Mouse (Mus musculus): ENCODE results near the gene Acap2. TPM values are rescaled to one million over a fixed set of nuclear protein-coding genes. Genes with fewer than 3 reads are reported as not detected.

Acap2 gene
- polyA plus RNA-seq, 2 experiments = 24.8 to 24.9 TPM

DNA sequence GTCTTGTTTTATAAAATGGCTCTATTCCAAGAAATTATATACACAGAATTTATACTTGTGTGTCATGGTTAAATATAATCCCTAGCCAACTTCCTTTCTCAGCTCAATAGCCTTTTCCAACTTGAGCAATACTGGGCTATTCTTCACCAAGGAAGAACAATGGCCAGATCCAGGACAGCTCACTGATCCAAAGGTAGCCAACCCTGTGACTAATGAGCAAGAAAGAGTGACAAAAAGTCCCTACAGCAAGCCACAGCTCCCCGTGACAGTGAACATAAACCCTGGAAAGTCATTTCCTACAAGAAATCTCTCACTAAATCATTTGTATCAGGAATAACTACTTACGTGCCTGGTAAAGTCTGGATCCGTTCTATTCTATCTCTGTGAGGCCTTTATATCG lies 35.6 kb downstream of the Acap2 start:
- ATAC-seq (ENCODE audit: low FRiP score, low read depth) = no peak
- Histone ChIP-seq H3K27ac (replicated peaks; ENCODE audit: low read depth, low read length) (no peak overlapping the region), H3K36me3 (ENCODE audit: control insufficient read depth, insufficient read depth, low read length) (no peaks in the 10 kb centered on the region)

DNA sequence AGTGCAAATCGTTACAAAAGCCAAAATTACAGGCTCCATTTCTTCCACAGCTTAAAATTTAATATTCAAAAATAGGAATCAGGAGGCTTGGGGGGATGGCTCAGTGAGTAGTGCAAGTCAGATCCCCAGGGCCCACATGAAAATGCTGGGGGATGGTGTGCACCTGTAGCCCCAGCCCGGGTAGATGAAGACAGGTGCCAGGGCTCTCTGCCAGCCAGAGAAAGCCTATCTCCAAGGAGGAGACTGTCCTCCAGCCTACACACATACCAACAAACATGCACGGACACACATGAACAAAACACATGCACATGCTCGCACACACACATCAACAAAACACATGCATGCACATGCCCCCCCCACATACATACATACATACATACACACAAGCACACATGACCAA lies 36.9 kb downstream of the Acap2 start:
- ATAC-seq (ENCODE audit: low FRiP score, low read depth) (no peak), DNase-seq (ENCODE audit: low spot score) (no peak)
- WGBS = 89% methylated on average over 4 of the region's 4 CpGs
- TF ChIP-seq POLR2A (IDR thresholded peaks at IDR 0.05; ENCODE audit: borderline replicate concordance, extremely low read depth, insufficient read depth, insufficient read length) = no peak
- Histone ChIP-seq H3K4me3 (replicated peaks; ENCODE audit: low read length) (no peak overlapping the region), H3K27me3 (ENCODE audit: control insufficient read depth, insufficient read depth, low read length) (no peaks in the 10 kb centered on the region), H3K4me1 (ENCODE audit: control insufficient read depth, insufficient read depth, low read length) (peaks cover 2% of the 10 kb centered on the region; the same call in 1 of the 2 replicates), H3K9ac (ENCODE audit: low read depth, low read length, severe bottlenecking) (no peak overlapping the region), H3K4me2 (replicated peaks; ENCODE audit: low read depth, low read length, severe bottlenecking) (no peak overlapping the region), H3K36me3 (ENCODE audit: control insufficient read depth, insufficient read depth, low read length) (no peaks in the 10 kb centered on the region), H3K27ac (replicated peaks; ENCODE audit: low read depth, low read length) (no peak overlapping the region), H3K9me3 (ENCODE audit: control insufficient read depth, low read length) (no peaks in the 10 kb centered on the region)

More for the DNA sequence above, 35.6 kb downstream of the Acap2 start:
- WGBS = 66% methylated on average over 4 of the region's 4 CpGs
- DNase-seq (ENCODE audit: low spot score) = no peak
- H3K9ac ChIP-seq (ENCODE audit: low read depth, low read length, severe bottlenecking) = no peak overlapping the region
- H3K4me3 ChIP-seq (replicated peaks; ENCODE audit: low read length) = no peak overlapping the region
- no peaks in the 10 kb centered on the region for H3K9me3 ChIP-seq (ENCODE audit: control insufficient read depth, low read length)
- H3K4me2 ChIP-seq (replicated peaks; ENCODE audit: low read depth, low read length, severe bottlenecking) = no peak overlapping the region
- H3K27me3 ChIP-seq (ENCODE audit: control insufficient read depth, insufficient read depth, low read length) = no peaks in the 10 kb centered on the region
- H3K4me1 ChIP-seq (ENCODE audit: control insufficient read depth, insufficient read depth, low read length) = peaks cover 2% of the 10 kb centered on the region; the same call in 1 of the 2 replicates
- TF ChIP-seq POLR2A (IDR thresholded peaks at IDR 0.05; ENCODE audit: borderline replicate concordance, extremely low read depth, insufficient read depth, insufficient read length) = no peak

DNA sequence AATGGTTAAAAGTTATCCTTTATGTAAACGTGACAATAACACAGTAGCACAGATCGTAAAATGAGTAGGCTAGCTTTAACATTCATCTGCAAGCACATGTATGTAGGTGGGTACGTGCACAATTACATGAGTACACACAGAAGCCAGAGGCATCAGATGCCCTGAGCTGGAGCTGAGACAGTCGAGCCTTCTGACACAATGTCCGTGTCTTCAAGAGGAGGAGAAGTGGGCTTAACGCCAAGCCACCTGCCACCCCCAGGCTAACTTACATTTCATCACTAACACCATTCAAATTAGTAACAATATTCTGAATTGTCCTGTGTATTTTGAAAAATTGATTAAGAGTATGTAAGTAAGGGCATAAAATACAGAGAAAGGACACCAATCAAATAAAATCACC lies 40.6 kb downstream of the Acap2 start:
- Histone ChIP-seq H3K9me3 (ENCODE audit: control insufficient read depth, low read length) (peaks cover 17% of the 10 kb centered on the region), H3K4me1 (ENCODE audit: control insufficient read depth, insufficient read depth, low read length) (no peaks in the 10 kb centered on the region; the same call in 1 of the 2 replicates), H3K9ac (ENCODE audit: low read depth, low read length, severe bottlenecking) (no peak overlapping the region), H3K27ac (replicated peaks; ENCODE audit: low read depth, low read length) (no peak overlapping the region), H3K4me3 (replicated peaks; ENCODE audit: low read length) (no peak overlapping the region), H3K4me2 (replicated peaks; ENCODE audit: low read depth, low read length, severe bottlenecking) (no peak overlapping the region), H3K36me3 (ENCODE audit: control insufficient read depth, insufficient read depth, low read length) (peaks cover 27% of the 10 kb centered on the region), H3K27me3 (ENCODE audit: control insufficient read depth, insufficient read depth, low read length) (no peaks in the 10 kb centered on the region)
- WGBS = 74% methylated on average over 6 of the region's 6 CpGs
- ATAC-seq (ENCODE audit: low FRiP score, low read depth) = no peak
- no peak for TF ChIP-seq POLR2A (IDR thresholded peaks at IDR 0.05; ENCODE audit: borderline replicate concordance, extremely low read depth, insufficient read depth, insufficient read length)
- no peak for DNase-seq (ENCODE audit: low spot score)

DNA sequence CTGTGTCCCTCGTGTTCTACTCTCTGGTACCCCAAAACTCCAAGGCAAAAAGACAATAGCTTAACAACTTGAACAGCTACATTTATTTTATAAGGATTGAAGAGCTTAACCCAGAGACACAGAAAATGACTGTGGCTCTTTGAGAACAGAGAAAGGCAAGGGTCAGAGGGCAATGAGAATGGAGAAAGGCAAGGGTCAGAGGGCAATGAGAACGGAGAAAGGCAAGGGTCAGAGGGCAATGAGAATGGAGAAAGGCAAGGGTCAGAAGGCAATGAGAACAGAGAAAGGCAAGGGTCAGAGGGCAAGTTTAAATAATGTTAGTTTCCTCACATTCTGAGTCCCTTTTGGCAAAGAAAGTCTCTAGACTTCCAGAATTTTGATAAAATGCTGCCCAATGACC lies 41.6 kb downstream of the Acap2 start:
- 66% methylated on average over 2 of the region's 2 CpGs for WGBS
- Histone ChIP-seq H3K4me3 (replicated peaks; ENCODE audit: low read length) (no peak overlapping the region), H3K27me3 (ENCODE audit: control insufficient read depth, insufficient read depth, low read length) (no peaks in the 10 kb centered on the region), H3K4me1 (ENCODE audit: control insufficient read depth, insufficient read depth, low read length) (no peaks in the 10 kb centered on the region), H3K4me2 (replicated peaks; ENCODE audit: low read depth, low read length, severe bottlenecking) (no peak overlapping the region), H3K36me3 (ENCODE audit: control insufficient read depth, insufficient read depth, low read length) (peaks cover 37% of the 10 kb centered on the region), H3K9me3 (ENCODE audit: control insufficient read depth, low read length) (peaks cover 17% of the 10 kb centered on the region), H3K27ac (replicated peaks; ENCODE audit: low read depth, low read length) (no peak overlapping the region), H3K9ac (ENCODE audit: low read depth, low read length, severe bottlenecking) (no peak overlapping the region)
- TF ChIP-seq POLR2A (IDR thresholded peaks at IDR 0.05; ENCODE audit: borderline replicate concordance, extremely low read depth, insufficient read depth, insufficient read length) = no peak
- ATAC-seq (ENCODE audit: low FRiP score, low read depth) = no peak
- no peak for DNase-seq (ENCODE audit: low spot score)

DNA sequence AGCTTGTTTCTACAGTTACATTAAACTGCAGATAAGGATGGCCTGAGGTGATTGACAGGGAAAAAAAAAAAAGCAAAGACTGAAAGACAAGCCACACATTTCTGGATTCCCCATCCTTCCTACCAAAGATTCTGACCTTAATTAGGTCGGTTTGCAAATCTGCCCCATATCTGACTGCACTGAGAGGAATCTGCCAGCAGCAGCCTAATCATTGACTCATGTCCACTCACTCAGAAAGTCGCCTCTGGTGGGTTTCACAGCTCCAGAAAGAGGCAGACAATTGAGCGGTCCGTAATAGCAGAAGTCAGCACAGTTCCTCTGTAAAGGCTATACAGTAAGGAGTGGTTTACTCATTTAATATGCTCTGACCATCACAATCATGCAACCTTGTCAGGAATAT lies 51.2 kb downstream of the Acap2 start:
- H3K4me3 ChIP-seq (replicated peaks; ENCODE audit: low read length) = no peak overlapping the region
- H3K9me3 ChIP-seq (ENCODE audit: control insufficient read depth, low read length) = no peaks in the 10 kb centered on the region
- no peaks in the 10 kb centered on the region for H3K27me3 ChIP-seq (ENCODE audit: control insufficient read depth, insufficient read depth, low read length)
- ATAC-seq (ENCODE audit: low FRiP score, low read depth) (no peak), DNase-seq (ENCODE audit: low spot score) (no peak)
- H3K27ac ChIP-seq (replicated peaks; ENCODE audit: low read depth, low read length) = no peak overlapping the region
- 90% methylated on average over 4 of the region's 4 CpGs for WGBS
- H3K9ac ChIP-seq (ENCODE audit: low read depth, low read length, severe bottlenecking) = no peak overlapping the region
- no peaks in the 10 kb centered on the region for H3K4me1 ChIP-seq (ENCODE audit: control insufficient read depth, insufficient read depth, low read length)
- TF ChIP-seq POLR2A (IDR thresholded peaks at IDR 0.05; ENCODE audit: borderline replicate concordance, extremely low read depth, insufficient read depth, insufficient read length) = no peak
- H3K36me3 ChIP-seq (ENCODE audit: control insufficient read depth, insufficient read depth, low read length) = peaks cover 33% of the 10 kb centered on the region; the same call in 1 of the 2 replicates
- H3K4me2 ChIP-seq (replicated peaks; ENCODE audit: low read depth, low read length, severe bottlenecking) = no peak overlapping the region

DNA sequence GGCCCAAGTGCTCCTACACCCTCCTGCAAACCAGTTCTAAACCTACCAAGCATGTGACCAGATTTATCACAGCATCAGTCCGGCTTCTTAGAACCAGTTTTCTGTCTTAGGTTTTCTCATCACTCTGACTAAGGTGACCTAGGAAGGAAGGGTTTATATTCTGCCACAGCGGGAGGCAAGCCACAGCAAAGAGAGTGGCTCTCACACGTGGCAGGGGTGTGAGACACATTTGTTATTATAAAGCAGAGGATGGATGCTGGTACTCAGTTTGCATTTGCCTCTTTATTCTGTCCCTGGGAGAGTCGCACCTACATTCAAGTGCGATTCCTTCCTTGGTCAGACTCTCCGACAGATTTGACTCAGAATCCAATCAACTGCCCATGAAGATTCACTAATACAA lies 52.2 kb downstream of the Acap2 start:
- DNase-seq (ENCODE audit: low spot score) (no peak), ATAC-seq (ENCODE audit: low FRiP score, low read depth) (no peak)
- Histone ChIP-seq H3K4me1 (ENCODE audit: control insufficient read depth, insufficient read depth, low read length) (no peaks in the 10 kb centered on the region), H3K4me3 (replicated peaks; ENCODE audit: low read length) (no peak overlapping the region), H3K27me3 (ENCODE audit: control insufficient read depth, insufficient read depth, low read length) (no peaks in the 10 kb centered on the region), H3K27ac (replicated peaks; ENCODE audit: low read depth, low read length) (no peak overlapping the region), H3K4me2 (replicated peaks; ENCODE audit: low read depth, low read length, severe bottlenecking) (no peak overlapping the region), H3K9ac (ENCODE audit: low read depth, low read length, severe bottlenecking) (no peak overlapping the region), H3K9me3 (ENCODE audit: control insufficient read depth, low read length) (no peaks in the 10 kb centered on the region), H3K36me3 (ENCODE audit: control insufficient read depth, insufficient read depth, low read length) (peaks cover 24% of the 10 kb centered on the region; the same call in 1 of the 2 replicates)
- WGBS = 68% methylated on average over 6 of the region's 6 CpGs
- no peak for TF ChIP-seq POLR2A (IDR thresholded peaks at IDR 0.05; ENCODE audit: borderline replicate concordance, extremely low read depth, insufficient read depth, insufficient read length)

All from limb, embryonic 14.5 days (tissue).